Mouse (Mus musculus): ENCODE results near the gene Vmn2r80. TPM values are rescaled to one million over a fixed set of nuclear protein-coding genes. Genes with fewer than 3 reads are reported as not detected.

The Vmn2r80 gene
- polyA plus RNA-seq, 1 experiment from 2014 or later: not detected

Other genes with a start within 250 kb of the Vmn2r80 start
- gene Olfr1354, start 235.6 kb upstream of the Vmn2r80 start, polyA plus RNA-seq (2015; fragmentation: Nextera tagmentation; extraction: Ambion mirVana): not detected in 2 replicates
- not detected in 2 replicates for gene Olfr8, start 198.1 kb upstream of the Vmn2r80 start, polyA plus RNA-seq (2015; fragmentation: Nextera tagmentation; extraction: Ambion mirVana)
- not detected in 2 replicates for gene Olfr1353, start 185.5 kb upstream of the Vmn2r80 start, polyA plus RNA-seq (2015; fragmentation: Nextera tagmentation; extraction: Ambion mirVana)
- not detected in 2 replicates for gene Olfr1352, start 167.7 kb upstream of the Vmn2r80 start, polyA plus RNA-seq (2015; fragmentation: Nextera tagmentation; extraction: Ambion mirVana)
- gene Olfr1351, start 136.3 kb upstream of the Vmn2r80 start, polyA plus RNA-seq (2015; fragmentation: Nextera tagmentation; extraction: Ambion mirVana): not detected in 2 replicates
- 0.30 and 0.65 TPM in 2 replicates for gene Olfr57, start 120.0 kb upstream of the Vmn2r80 start, polyA plus RNA-seq (2015; fragmentation: Nextera tagmentation; extraction: Ambion mirVana)
- 50.8 and 53.7 TPM in 2 replicates for gene 2610008E11Rik, start 51.2 kb upstream of the Vmn2r80 start, polyA plus RNA-seq (2015; fragmentation: Nextera tagmentation; extraction: Ambion mirVana)
- gene Vmn2r81, start 98.9 kb downstream of the Vmn2r80 start, polyA plus RNA-seq (2015; fragmentation: Nextera tagmentation; extraction: Ambion mirVana): not detected in 2 replicates
- not detected in 2 replicates for gene Vmn2r82, start 207.8 kb downstream of the Vmn2r80 start, polyA plus RNA-seq (2015; fragmentation: Nextera tagmentation; extraction: Ambion mirVana)

All from hindbrain, embryonic 13.5 days (tissue).